Mouse (Mus musculus) cerebellum, adult 9-10 months (tissue): ENCODE results near the gene Fsd2.

ENCODE experiments used
- DNase-seq: peaks from one replicate; pipeline ENCODE4 v3.0.0; 2022

The Fsd2 gene

DNA sequence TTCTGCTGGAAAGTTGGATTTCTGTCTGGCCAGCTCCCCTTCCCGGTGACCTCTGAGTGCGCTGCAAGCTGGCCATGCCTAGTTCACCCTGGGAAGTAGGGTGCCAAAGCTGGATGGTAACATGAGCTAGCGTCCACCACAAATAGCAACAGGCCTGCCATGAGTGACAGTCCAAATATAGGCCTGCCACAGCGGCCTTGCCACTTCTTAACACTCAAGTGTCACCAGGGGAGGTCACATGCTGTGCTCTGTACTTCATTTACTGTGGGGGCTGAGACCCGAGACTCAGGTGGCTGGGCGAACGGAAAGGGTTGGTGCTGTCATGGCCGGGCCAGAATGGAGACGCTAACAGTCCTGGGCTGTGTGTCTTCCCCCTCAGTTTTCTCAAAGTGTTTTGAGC, at the start of gene Fsd2:
Fsd2 (minus strand) TSS at position 53 of the 400 bp plus-strand sequence.
- no peak for DNase-seq

DNA sequence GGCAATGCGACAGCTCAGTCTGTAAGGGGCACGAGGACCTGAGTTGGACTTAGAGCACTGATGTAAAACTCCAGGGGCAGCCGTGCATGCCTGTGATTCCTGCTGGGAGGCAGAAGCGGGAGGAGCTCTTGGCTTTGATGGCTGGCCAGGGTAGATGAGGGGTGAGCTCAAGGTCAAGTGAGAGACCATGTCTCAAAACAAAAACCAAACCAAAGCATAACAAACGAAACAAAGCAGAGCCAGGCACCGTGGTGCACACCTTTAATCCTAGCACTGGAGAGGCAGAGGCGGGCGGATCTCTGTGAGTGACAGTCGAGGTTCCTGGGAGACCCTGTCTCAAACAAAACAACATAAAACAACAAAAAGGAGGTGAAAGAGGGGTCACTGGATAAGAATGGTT, 48.3 kb upstream of the Fsd2 start:
- no peak for DNase-seq

DNA sequence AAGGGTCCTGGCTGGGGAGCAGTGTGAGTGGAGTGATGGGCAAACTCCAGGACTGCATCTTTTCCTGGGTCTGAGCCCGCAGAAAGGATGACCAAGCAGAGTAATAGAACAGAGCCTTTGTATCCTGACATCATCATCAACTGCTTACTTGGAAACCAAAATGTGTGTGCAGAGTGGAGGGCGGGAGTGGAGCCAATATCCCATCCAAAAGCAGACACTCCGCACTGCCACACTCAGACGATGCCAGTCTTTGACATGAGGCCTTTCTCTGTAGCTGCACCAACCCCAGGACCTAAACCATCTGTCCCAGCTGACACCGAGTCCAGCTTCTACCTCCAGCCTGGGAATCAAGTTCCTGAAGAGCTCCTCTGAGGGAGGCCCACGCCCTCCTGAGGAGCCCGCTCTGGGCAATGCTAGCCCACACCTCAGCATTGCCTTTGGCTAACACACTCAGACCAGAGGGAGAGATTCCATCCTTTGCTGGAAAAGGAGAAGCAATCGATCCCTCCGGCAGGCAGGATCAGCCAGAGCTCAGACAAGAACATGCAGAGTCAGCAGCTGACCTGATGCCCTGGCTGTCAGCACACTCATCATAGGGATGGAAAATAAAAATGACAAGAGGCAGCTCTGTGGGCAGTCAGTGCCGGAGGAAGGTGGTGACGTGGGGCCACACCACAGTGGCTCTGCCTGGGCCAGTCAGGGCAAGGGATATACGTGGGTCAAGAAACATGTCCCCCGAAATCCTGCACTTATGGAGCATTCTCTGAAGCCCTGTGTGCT, 46.3 kb upstream of the Fsd2 start:
- DNase-seq = no peak

DNA sequence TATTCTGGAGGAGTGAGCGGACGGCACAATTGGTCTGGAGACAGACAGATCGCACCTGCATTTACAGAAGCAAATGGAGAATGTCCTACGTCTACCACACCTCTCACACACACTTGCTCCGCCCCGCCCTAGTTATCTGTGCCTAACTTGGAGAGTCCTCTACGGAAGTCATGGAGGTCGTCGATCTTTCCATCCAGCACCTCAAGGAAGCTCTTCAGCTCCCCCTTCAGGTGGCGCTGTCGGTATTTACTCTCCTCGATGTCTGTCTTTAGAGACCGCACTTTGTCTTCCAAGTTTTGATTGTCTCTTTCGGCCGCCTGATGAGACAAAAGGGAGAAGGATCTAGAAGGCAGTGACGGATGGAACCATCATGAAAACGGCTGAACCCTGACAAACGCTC, 43.4 kb upstream of the Fsd2 start:
- DNase-seq = no peak

DNA sequence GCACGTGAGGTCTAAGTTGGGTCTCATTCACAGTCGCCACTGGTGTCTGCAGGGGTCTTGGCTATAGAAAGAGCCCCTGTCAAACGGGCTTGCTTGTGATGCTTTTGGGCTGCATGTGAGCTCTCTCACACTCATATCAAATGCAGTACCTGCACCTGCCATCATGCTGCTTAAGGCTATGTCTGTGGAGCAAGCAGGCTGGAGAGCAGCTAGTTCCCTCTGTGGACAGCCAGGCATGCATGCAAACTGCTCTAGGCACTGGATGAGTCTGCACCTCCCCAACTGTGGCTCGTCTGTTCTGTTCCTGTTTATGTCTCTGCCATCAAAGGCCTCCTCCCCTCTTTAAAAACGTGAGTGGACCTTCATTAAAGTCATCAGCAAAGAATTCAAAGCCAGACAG, 39.7 kb upstream of the Fsd2 start:
- no peak for DNase-seq

DNA sequence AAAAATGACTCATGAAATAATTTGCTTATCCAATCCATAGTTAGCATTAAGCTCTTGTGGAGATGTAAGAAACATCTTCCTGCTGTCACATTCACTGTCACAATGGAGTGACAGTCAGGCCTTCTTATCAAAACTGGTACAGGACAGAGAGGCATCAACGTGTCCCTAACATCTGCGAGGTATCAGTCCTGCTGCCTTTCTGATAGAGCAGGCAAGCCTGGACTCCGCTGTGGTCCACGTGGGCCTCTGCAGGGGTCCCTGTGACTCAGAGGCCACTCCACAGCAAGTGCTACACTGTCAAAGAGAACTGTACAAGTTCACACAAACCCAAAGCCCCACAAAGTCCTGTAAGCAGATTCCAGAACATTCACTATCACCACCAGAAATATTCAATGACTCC, 38.7 kb upstream of the Fsd2 start:
- DNase-seq = no peak

DNA sequence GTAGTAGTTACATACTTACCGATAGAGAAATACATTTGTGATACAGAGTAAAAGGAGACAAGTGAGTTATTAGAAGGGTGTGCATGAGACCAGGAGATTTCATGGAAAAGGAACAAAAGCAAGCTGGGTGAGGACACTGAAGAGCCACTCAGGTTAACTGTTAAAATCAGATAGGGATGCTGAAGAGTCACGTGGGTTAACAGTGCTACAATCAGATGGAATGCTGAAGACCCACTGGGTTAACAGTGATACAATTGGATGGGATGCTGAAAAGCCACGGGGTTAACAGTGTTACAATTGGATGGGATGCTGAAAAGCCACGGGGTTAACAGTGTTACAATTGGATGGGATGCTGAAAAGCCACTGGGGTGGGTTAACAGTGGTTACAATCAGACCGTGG, 38.2 kb upstream of the Fsd2 start:
- no peak for DNase-seq

DNA sequence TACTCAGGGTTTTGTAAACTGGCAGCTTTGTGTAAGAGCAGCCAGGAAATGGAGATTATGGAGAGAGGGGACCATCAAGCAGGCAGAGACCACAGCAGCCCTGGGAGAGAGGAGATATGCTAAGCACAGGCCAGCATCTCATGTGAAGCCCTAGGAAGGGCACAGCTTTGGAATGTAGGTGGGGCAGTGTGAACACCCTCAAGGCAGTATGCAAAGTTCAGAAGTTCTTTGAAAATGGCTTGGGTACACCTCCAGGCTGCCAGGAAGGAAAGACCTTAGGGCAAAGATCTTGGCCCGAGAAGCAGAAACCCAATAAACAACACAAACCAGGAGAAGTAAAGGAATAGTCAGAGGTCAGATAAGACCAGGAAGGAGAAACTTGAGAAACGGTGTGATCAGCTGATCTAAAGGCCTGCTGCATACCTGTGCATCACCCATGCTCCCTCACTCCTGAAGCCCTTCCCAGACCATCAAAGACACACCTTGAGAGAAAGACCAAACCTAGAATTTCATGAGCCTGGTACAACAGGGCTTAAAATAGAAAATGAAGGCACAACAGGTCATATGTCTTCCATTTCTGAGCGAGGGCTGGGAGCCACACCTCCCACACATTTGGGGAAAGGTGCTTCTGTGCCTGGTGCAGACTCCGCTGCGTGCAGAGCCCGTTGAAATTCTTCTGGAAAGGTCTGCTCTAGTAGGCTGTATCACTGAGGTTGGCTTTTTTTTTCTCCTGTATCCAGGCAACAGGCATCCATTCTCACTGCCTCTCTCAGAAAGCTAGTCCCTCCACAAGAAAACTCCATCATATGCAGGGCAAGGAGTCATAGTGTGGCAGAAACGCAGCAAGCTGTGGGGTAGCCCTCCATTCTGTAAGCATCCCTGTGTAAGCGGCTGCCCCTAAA, 32.9 kb upstream of the Fsd2 start:
- DNase-seq = no peak

DNA sequence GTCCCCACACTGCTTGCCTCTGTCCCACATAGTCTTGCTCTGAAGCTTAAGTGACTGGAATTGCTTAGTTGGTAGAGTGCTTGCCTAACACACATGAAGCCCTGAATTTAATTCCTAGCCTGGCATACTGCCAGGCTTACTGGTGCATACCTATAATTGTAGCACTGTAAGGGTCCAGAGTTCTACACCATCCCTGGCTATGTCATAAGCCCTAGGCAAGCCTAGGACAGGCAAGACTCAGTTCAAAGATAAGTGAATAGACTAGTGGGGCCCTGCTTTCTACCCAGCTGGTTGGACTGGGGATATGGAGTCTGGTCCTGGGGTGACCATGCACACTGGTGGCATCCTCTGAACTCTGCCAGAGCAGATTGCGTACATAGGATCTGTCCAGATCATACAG, 30.9 kb upstream of the Fsd2 start:
- no peak for DNase-seq

DNA sequence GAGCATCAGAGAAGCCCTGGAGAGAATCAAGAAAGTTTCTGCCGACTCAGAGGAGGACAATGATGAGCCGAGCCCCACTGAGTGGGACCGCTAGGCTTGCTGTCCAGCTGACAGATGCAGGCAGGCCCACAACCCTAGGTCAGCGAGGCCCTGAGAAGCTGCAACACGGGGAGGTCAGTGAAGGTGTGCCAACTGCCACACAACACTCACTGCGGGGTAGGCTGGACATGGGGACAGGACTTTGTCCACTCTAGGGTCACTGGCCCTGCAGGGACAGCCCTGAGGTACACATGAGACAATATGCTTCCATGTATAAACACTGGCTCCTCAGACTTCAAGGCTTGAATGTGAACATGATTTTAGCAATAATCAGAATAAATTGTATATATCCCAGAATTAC, 29.3 kb upstream of the Fsd2 start:
- no peak for DNase-seq

DNA sequence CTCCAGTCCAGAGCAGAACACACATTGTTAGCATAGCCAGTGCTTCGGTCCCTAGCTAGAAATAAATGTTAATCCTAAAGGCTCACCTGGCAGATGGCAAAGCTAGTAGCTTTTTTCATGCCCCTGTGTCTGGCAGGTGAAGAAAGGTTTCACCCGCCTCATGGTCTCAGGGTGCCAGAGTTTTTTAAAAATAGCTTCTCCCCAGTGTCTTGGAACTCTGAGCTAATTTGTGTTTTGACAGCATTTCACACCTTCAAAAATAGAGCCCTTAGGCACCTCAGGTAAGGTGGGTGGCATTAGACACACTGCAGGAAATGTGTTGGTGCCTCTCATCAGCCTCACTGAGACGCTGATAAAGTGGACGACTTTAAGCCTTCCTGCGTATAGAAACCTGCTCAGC, 28.3 kb upstream of the Fsd2 start:
- no peak for DNase-seq

DNA sequence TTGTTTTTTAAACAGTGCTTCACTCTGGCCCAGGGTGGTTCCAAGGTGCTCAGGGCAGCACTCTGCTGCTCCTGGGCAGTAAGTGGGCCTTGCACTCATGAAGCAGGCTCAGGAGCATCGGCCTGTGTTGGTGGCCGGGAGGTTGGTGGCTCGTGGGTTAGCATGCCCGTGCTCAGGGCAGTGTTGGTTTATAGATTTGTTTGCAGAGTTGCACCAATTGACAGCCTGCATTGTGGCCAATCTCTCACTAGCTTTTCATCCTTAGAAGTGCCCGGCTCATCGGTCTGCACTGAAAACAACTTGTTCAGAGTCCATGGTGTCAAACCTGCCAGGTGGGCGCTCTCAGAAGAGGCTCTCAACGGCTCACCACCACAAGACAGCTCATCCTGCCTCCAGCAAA, 26.6 kb upstream of the Fsd2 start:
- DNase-seq = no peak

DNA sequence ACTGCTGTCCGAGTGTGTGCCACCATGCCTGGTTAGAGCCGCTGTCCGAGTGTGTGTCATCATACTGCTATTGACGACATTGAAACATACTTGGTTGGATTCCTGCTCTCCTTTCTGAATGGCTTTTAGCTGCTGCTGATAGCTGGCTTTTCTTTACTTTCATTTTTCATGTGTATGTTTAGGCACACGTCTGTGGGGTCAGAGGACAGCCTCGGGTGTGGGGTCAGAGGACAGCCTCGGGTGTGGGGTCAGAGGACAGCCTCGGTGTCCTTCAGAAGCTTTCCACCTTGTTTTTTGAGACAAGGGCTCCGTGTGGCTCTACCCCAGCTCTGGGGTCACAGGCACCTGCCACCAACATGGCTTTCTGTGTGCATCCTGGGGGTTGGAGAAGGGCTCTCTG, 25.9 kb upstream of the Fsd2 start:
- no peak for DNase-seq

DNA sequence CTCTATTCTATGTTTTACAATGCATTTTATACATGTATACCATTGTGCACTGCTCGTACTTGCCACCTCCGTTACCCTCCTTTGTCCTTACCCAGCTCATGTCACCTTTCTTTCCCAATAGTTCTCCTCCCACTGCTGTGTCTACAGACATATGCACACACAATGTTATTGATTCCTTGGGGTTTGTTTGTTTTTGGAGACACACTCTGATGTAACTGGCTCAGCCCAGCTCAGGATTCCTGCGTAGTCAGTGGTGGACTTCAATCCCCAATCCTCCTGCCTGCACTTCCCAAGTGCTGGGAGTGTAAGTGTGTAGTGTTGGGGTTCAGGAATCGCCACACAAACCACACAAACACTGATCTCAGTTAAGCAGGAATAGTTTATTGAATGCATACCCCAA, 20.5 kb upstream of the Fsd2 start:
- DNase-seq = no peak

DNA sequence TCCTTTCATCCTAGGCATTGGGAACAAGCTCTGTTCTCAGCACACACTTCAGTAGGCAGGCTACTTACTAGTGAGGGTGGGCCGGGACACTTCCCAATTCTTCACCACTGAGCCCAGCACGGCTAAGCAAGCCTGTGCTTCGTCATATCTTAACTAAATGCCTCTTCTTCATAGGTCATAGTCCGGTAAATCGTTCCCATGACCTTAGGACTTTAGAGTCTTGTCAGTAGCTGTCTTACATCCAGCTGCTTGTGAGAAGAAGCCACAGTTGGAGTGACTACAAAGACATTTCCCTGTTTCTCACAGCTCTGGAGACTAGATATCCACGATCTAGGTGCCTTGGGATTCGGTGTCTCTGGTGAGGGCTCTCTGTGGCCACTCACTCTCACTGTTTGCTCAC, 18.6 kb upstream of the Fsd2 start:
- DNase-seq = no peak

DNA sequence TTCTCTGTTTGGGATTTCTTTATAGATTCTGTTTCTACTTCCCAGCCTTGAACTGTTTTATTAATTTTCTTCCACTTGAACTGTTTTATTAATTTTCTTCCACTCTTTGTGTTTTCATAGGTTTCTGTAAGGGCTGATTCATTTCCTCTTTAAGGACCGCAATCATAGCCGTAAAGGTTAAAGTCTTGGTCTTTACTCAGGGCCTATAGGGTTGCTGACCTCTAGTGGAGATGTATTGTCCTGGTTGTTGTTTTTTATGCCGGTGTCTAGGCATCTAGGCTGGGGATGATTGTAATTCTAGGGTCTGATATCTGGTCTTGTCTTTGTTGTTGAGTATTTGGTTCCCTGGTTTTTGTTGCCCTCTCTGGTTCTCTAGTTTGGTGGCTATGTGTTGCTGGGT, 16.8 kb upstream of the Fsd2 start:
- DNase-seq = no peak

DNA sequence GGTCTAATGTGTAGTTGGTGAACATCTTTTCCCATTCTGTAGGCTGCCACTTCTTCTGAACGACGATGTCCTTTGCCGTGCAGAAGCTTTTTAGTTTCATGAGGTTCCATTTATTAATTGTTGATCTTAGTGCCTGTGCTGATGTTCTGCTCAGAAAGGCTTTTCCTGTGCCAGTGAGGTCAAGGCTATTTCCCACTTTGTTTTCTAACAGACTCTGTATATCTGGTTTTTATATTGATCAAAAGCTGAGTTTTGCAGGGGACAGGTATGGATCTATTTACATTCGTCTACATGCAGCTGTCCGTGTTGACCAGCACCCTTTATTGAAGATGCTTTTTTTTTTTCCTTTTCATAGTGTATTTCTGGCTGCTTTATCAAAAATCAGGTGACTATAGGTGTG, 12.6 kb upstream of the Fsd2 start:
- no peak for DNase-seq

DNA sequence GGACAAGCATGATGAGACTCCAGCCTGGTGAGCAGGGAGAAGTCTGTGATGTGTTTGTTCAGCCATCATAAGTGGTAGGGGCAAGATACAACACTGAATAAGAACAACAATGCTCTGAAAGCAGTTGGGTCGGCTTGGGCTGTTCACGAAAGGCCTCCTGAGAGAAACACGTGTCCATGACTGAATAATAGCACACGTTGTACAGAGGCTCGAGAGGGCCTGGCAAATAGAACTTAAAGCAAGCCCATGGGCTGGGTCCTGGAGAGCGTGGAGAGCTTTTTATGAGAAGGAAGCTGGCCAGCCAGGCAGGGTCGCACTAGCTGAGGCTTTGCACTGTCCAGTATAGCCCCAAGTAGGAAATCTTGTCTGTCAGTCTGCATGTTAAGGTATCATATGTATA, 11.7 kb upstream of the Fsd2 start:
- DNase-seq = no peak

DNA sequence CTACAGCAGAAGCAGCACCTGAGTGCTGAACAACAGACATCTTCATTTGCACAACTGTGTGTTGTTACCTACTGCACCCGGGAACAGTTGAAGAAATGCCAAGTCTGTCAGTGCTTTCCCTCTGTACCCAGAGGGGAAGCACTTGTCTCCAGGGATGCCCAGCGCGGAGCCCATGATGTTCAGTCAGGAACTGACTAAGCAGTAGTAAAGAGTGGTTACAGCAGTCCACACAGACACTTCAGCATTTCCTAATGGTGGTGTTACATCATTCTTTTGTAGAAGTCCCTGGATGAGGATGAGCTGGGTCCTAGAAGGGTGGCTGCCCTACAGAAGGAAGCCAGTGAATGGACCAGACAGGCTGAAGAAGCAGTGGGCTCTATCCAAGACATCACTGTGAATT, 11.1 kb upstream of the Fsd2 start:
- DNase-seq = no peak

DNA sequence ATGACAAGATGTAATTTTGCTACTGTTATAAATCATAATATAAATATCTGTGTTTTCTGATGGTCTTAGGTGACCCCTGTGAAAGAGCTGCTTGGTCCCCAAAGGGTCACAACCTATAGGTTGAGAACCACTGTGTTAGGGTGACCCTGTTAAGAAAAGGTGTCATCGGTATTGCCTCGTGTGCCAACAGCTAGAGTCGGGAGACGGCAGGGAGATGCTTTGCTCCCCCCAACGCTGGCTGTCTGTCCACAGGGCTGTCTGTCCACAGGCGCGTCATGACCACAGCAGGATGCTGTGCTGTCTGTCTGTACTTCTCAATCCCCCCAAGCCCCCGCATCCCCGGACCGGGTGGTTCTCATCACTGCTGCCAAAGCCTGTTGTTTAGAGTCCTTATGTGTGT, 8.9 kb upstream of the Fsd2 start:
- no peak for DNase-seq

DNA sequence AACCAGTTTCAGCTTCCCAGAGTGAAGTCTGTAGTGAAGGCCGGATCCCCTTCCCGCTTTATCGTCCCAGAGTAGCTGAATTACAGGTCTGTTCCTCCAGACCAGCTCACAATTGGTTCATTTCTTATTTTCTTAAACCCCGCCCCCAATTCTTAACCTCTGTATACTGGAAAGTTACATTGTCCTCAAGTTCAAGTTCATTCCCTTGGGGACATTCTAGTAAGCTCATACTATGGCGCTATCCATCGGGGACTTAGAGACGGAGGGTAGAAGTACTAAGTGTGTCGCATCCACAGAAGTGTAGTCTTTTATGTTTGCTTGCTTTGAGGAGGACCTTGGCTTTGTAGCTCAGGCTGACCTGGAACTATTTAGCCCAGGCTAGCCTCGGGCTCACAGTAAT, 7.1 kb upstream of the Fsd2 start:
- DNase-seq = no peak

DNA sequence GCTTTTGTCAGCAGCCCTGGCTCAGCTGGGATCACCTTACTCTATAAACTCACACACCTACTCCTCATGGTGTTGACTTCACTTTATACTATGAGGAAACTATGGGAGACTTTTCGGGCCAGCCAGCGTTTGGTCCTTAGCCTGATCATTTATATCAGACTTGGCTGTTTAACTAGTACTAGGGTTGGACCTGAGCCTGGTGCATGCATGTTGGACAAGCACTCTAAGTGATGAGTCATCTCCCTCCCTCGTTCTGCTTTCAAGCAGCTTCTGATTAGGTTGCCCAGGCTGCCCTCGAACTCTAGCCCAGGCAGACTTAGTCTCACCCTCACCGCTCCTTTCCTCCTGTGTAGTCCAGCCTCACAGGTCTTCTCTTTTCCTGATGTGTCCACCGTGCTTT, 6.7 kb upstream of the Fsd2 start:
- DNase-seq = no peak

DNA sequence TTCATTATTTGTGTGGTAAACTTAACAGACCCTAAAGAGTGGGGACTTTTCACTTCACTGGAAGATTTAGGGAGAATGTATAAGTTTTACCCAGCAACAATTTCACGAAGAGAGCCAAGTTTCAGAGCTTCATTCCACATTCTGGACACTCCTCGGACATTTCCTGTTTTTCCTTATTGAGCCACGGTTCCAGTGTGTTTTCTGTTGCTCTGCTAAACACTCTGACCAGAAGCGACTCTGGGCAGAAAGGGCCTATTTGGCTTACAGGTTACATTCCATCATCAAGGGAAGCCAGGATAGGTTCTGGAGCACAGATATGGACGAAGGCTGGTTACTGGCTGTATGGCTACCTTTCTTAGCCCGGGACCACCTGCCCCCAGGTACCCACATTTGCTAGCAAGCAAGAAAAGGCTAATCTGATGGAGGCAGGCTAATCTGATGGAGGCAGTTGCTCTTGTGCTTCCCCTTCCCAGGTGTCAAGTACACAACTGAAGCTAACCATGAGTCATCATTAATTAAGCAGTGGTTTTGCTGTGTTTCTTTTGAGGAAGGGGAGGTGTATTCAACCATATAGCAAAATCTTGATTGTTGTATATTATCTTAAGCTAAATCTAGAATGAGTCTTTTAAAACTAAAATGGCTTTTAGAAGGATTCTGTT, 6.0 kb upstream of the Fsd2 start:
- DNase-seq = no peak

DNA sequence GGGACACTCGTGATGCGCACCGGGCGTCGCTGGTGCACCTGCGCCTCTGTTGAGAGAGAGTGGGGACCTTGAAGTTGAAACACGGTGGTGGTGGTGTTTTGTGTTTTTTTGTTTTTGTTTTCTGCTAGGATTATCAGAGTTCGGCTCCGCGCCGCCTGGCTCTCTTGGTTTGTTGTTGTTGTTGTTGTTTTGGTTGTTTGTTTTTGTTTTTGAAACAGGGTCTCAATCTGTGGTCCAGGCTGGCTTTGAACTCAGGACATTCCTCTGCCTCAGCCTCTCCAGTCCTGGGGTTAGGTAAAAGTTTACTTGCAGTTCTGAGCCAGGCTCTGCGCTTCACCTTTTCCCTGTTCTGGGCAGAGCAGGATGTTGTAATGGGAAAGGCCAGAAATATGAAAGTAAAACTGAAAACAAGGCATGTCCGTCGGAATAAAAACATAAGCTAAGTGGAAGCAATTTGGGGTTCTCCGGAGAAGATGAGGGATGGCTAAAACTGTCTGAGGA, 5.2 kb upstream of the Fsd2 start:
- DNase-seq = no peak
